Mouse (Mus musculus) MEL (cell line): Measurements from ENCODE around the gene Dap. TPM values are rescaled to one million over a fixed set of nuclear protein-coding genes. Genes with fewer than 3 reads are reported as not detected.

Experiments
- DNase-seq: peaks from one replicate; pipeline ENCODE4 v3.0.0; 2011; ENCODE audit warnings: low read depth, low spot score
- H3K27ac ChIP-seq: 2 replicates; pipeline ENCODE4 v1.5.1; 2012; ENCODE audit warnings: low read depth, mild to moderate bottlenecking, control low read depth, low read length, moderate library complexity; ENCODE audit not compliant: control insufficient read depth
- H3K27me3 ChIP-seq, 2 experiments: fragments of 150-350 bp in 1 of 2; sonication (generic) in 1 of 2; 2 replicates each; pipeline ENCODE4 v1.6.1; 2012; ENCODE audit warnings: low read length in 2 of 2, mild to moderate bottlenecking in 2 of 2, improper control_type of control experiment in 1 of 2, moderate library complexity in 1 of 2; ENCODE audit not compliant: insufficient read depth in 2 of 2, control insufficient read depth in 1 of 2
- H3K36me3 ChIP-seq, 2 experiments: 2 replicates each; pipeline ENCODE4 v1.6.1; 2012 to 2014; ENCODE audit warnings: low read length in 2 of 2, improper control_type of control experiment in 1 of 2, inconsistent platforms in 1 of 2, mild to moderate bottlenecking in 1 of 2; ENCODE audit not compliant: insufficient read depth in 2 of 2, control insufficient read depth in 1 of 2
- H3K4me1 ChIP-seq, 2 experiments: fragments of 150-350 bp in 1 of 2; sonication (generic) in 1 of 2; 2 replicates each; pipeline ENCODE4 v1.6.1; 2012; ENCODE audit warnings: low read length in 2 of 2, improper control_type of control experiment in 1 of 2, mild to moderate bottlenecking in 1 of 2; ENCODE audit not compliant: insufficient read depth in 2 of 2, control insufficient read depth in 1 of 2
- H3K4me3 ChIP-seq, 2 experiments: fragments of 150-350 bp in 1 of 2; sonication (generic) in 1 of 2; 2 replicates each; pipeline ENCODE4 v1.5.1; 2012; ENCODE audit warnings: low read depth in 2 of 2, low read length in 2 of 2, mild to moderate bottlenecking in 2 of 2, moderate library complexity in 2 of 2, control low read depth in 1 of 2, improper control_type of control experiment in 1 of 2; ENCODE audit not compliant: control insufficient read depth in 1 of 2, insufficient read depth in 1 of 2
- H3K79me2 ChIP-seq: 2 replicates; pipeline ENCODE4 v1.6.1; 2012; ENCODE audit warnings: mild to moderate bottlenecking, low read length, moderate library complexity; ENCODE audit not compliant: control insufficient read depth, poor library complexity, insufficient read depth
- H3K9ac ChIP-seq: 2 replicates; pipeline ENCODE4 v1.6.1; 2012; ENCODE audit warnings: low read depth, mild to moderate bottlenecking, control low read depth, low read length, moderate library complexity; ENCODE audit not compliant: control insufficient read depth, poor library complexity, severe bottlenecking
- H3K9me3 ChIP-seq: fragments of 150-350 bp; sonication (generic); replicated peaks from 2 replicates; pipeline ENCODE4 v1.6.1; 2012; ENCODE audit warnings: mild to moderate bottlenecking, low read length, improper control_type of control experiment, moderate library complexity; ENCODE audit not compliant: insufficient read depth
- BHLHE40 ChIP-seq: IDR thresholded peaks from 2 replicates; pipeline ENCODE4 v1.6.1; 2012; ENCODE audit warnings: low read depth, mild to moderate bottlenecking, inconsistent platforms, low read length, improper control_type of control experiment, borderline replicate concordance
- CHD1 ChIP-seq: IDR thresholded peaks from 2 replicates; pipeline ENCODE4 v1.6.1; 2012; ENCODE audit warnings: low read depth, mild to moderate bottlenecking, inconsistent platforms, low read length, improper control_type of control experiment
- ETS1 ChIP-seq: IDR thresholded peaks from 2 replicates; pipeline ENCODE4 v1.6.1; 2012; ENCODE audit warnings: low read depth, mild to moderate bottlenecking, inconsistent platforms, low read length, improper control_type of control experiment, moderate library complexity
- GABPA ChIP-seq: IDR thresholded peaks from 2 replicates; pipeline ENCODE4 v1.6.1; 2012; ENCODE audit warnings: low read depth, mild to moderate bottlenecking, inconsistent platforms, low read length, improper control_type of control experiment, moderate library complexity
- GATA1 ChIP-seq: IDR thresholded peaks from 2 replicates; pipeline ENCODE4 v1.6.1; 2011; ENCODE audit warnings: low read depth, low read length, improper control_type of control experiment
- JUND ChIP-seq: IDR thresholded peaks from 2 replicates; pipeline ENCODE4 v1.6.1; 2011; ENCODE audit warnings: low read depth, mild to moderate bottlenecking, improper control_type of control experiment, low read length
- KAT2A ChIP-seq: conservative IDR thresholded peaks from 2 replicates; pipeline ENCODE4 v1.6.1; 2012; ENCODE audit warnings: low read depth, low read length, improper control_type of control experiment, inconsistent platforms
- MAFK ChIP-seq: IDR thresholded peaks from 2 replicates; pipeline ENCODE4 v1.6.1; 2011; ENCODE audit warnings: low read depth, mild to moderate bottlenecking, low read length, improper control_type of control experiment, borderline replicate concordance
- MAX ChIP-seq: IDR thresholded peaks from 2 replicates; pipeline ENCODE4 v1.6.1; 2011; ENCODE audit warnings: low read length, improper control_type of control experiment
- MAZ ChIP-seq: IDR thresholded peaks from 2 replicates; pipeline ENCODE4 v1.6.1; 2012; ENCODE audit warnings: low read depth, mild to moderate bottlenecking, inconsistent platforms, low read length, improper control_type of control experiment
- MYC ChIP-seq: IDR thresholded peaks from 2 replicates; pipeline ENCODE4 v1.6.1; 2011; ENCODE audit warnings: low read depth, mild to moderate bottlenecking, low read length, improper control_type of control experiment, moderate library complexity
- NRF1 ChIP-seq: IDR thresholded peaks from 2 replicates; pipeline ENCODE4 v1.6.1; 2014; ENCODE audit warnings: low read depth, mild to moderate bottlenecking, inconsistent platforms, low read length, improper control_type of control experiment, moderate library complexity; ENCODE audit not compliant: poor library complexity, insufficient read depth, severe bottlenecking
- POLR2A ChIP-seq, 2 experiments: IDR thresholded peaks; 2 replicates each; pipeline ENCODE4 v1.6.1; 2011 to 2012; ENCODE audit warnings: low read length in 2 of 2, mild to moderate bottlenecking in 2 of 2, control low read depth in 1 of 2, improper control_type of control experiment in 1 of 2, low read depth in 1 of 2, moderate library complexity in 1 of 2; ENCODE audit not compliant: control insufficient read depth in 1 of 2, insufficient read depth in 1 of 2, poor library complexity in 1 of 2
- POLR2AphosphoS5 ChIP-seq: IDR thresholded peaks from 2 replicates; pipeline ENCODE4 v1.6.1; 2012; ENCODE audit warnings: low read depth, borderline replicate concordance, mild to moderate bottlenecking, inconsistent platforms, low read length, moderate library complexity, mixed read lengths
- RAD21 ChIP-seq: IDR thresholded peaks from 2 replicates; pipeline ENCODE4 v1.6.1; 2011; ENCODE audit warnings: mild to moderate bottlenecking, low read depth, low read length, improper control_type of control experiment
- TAL1 ChIP-seq: IDR thresholded peaks from 2 replicates; pipeline ENCODE4 v1.6.1; 2012; ENCODE audit warnings: mild to moderate bottlenecking, inconsistent platforms, low read length, moderate library complexity, mixed read lengths
- TBP ChIP-seq: IDR thresholded peaks from 2 replicates; pipeline ENCODE4 v1.8.0; 2011; ENCODE audit warnings: low read depth, low read length, improper control_type of control experiment
- UBTF ChIP-seq: IDR thresholded peaks from 2 replicates; pipeline ENCODE4 v1.6.1; 2012; ENCODE audit warnings: low read depth, mild to moderate bottlenecking, inconsistent platforms, low read length, improper control_type of control experiment, moderate library complexity, borderline replicate concordance; ENCODE audit not compliant: insufficient read depth
- ZC3H11A ChIP-seq: IDR thresholded peaks from 2 replicates; pipeline ENCODE4 v1.6.1; 2012; ENCODE audit warnings: low read depth, mild to moderate bottlenecking, inconsistent platforms, low read length, improper control_type of control experiment
- ZKSCAN1 ChIP-seq: IDR thresholded peaks from 2 replicates; pipeline ENCODE4 v1.6.1; 2012; ENCODE audit warnings: low read depth, mild to moderate bottlenecking, inconsistent platforms, low read length, improper control_type of control experiment, moderate library complexity
- ZMIZ1 ChIP-seq: IDR thresholded peaks from 2 replicates; pipeline ENCODE4 v1.6.1; 2012; ENCODE audit warnings: low read depth, mild to moderate bottlenecking, inconsistent platforms, low read length, improper control_type of control experiment, moderate library complexity
- ZNF384 ChIP-seq: IDR thresholded peaks from 2 replicates; pipeline ENCODE4 v1.6.1; 2012; ENCODE audit warnings: low read depth, mild to moderate bottlenecking, inconsistent platforms, low read length, improper control_type of control experiment
- polyA plus RNA-seq, 2 experiments: library from polyadenylated mRNA; stranded (reverse) in 1 of 2; unstranded in 1 of 2; fragments of >175 nt in 1 of 2; fragments of >200 nt in 1 of 2; gene quantifications; 2 replicates each; pipeline versions ENCODE4 v1.2.1 to v1.2.4; 2012; ENCODE audit warnings: low replicate concordance in 2 of 2, low read depth in 1 of 2; ENCODE audit not compliant: insufficient read length in 2 of 2, insufficient read depth in 1 of 2, missing spikeins in 1 of 2
- total RNA-seq: library from RNA; depleted of rRNA; stranded (reverse); fragments of 300-350 nt; gene quantifications from 2 replicates; pipeline ENCODE4 v1.2.3, GENCODE M21; 2012

Dap gene
- total and polyA plus RNA-seq, 3 experiments = 17.8 to 72.6 TPM; not detected in 1

GRCm38 (mm10) chr15:31244696-31245445, 20.8 kb downstream of the Dap start:
- H3K27ac ChIP-seq = no peak overlapping the region
- H3K79me2 ChIP-seq = no peaks in the 10 kb centered on the region
- no peak overlapping the region for H3K4me3 ChIP-seq
- H3K9ac ChIP-seq = no peak overlapping the region
- no peak for DNase-seq
- peaks cover 0 to 1% of the 10 kb centered on the region in 2 experiments; a peak in 2 of 4 replicates for H3K36me3 ChIP-seq
- no peaks in the 10 kb centered on the region for H3K9me3 ChIP-seq
- H3K4me1 ChIP-seq = no peaks in the 10 kb centered on the region
- H3K27me3 ChIP-seq = no peaks in the 10 kb centered on the region
- TF ChIP-seq ZMIZ1 (no peak), ZNF384 (no peak), MAZ (no peak), POLR2A (IDR thresholded peaks at IDR 0.05; ENCODE audit: control insufficient read depth in 1 of 2, insufficient read depth in 1 of 2, low read depth in 1 of 2, low read length in 2 of 2, poor library complexity in 1 of 2) (no peak), BHLHE40 (no peak), UBTF (no peak), ETS1 (no peak)
- TF ChIP-seq, all 39 proteins: peak for 0

GRCm38 (mm10) chr15:31245934-31246333, 21.8 kb downstream of the Dap start:
- peaks cover 0 to 2% of the 10 kb centered on the region in 2 experiments; a peak in 2 of 4 replicates for H3K36me3 ChIP-seq
- no peaks in the 10 kb centered on the region for H3K79me2 ChIP-seq
- H3K27ac ChIP-seq = no peak overlapping the region
- no peak overlapping the region for H3K9ac ChIP-seq
- H3K4me1 ChIP-seq = no peaks in the 10 kb centered on the region
- H3K9me3 ChIP-seq = no peaks in the 10 kb centered on the region
- no peak for DNase-seq
- TF ChIP-seq UBTF = no peak
- no peak for TF ChIP-seq GATA1
- TF ChIP-seq MAX = no peak
- TF ChIP-seq JUND = no peak
- no peak for TF ChIP-seq ZKSCAN1
- no peak for TF ChIP-seq RAD21
- TF ChIP-seq MYC = no peak
- TF ChIP-seq TAL1 = no peak
- no peak for TF ChIP-seq NRF1
- no peak for TF ChIP-seq GABPA
- TF ChIP-seq TBP = no peak
- no peak for TF ChIP-seq CHD1
- no peak for TF ChIP-seq KAT2A
- TF ChIP-seq ZMIZ1 = no peak
- TF ChIP-seq POLR2AphosphoS5 = no peak
- no peak for TF ChIP-seq ETS1
- no peak for TF ChIP-seq POLR2A (IDR thresholded peaks at IDR 0.05; ENCODE audit: control insufficient read depth in 1 of 2, insufficient read depth in 1 of 2, low read depth in 1 of 2, low read length in 2 of 2, poor library complexity in 1 of 2)
- TF ChIP-seq MAFK = no peak
- no peak for TF ChIP-seq ZC3H11A
- H3K4me3 ChIP-seq = no peak overlapping the region
- no peaks in the 10 kb centered on the region for H3K27me3 ChIP-seq
